Mouse (Mus musculus) forebrain, embryonic 13.5 days (tissue): ENCODE results near the gene Znrf4. TPM values are rescaled to one million over a fixed set of nuclear protein-coding genes. Genes with fewer than 3 reads are reported as not detected.
A peak's percentile ranks its signal among the peaks of the same experiment; 100 is the strongest.

Experiments used
- ATAC-seq: fragments of 200-750 bp; cut with Nextera tagmentation; 2 replicates; pipeline ENCODE4 v1.8.0; 2017
- H3K27ac ChIP-seq: fragments of 300-500 bp; sonication (generic); 2 replicates; pipeline ENCODE4 v1.5.1; 2015; ENCODE audit warnings: inconsistent platforms, mild to moderate bottlenecking, moderate library complexity
- H3K27me3 ChIP-seq: fragments of 300-500 bp; sonication (generic); 2 replicates; pipeline ENCODE4 v1.6.1; 2015; ENCODE audit warnings: mild to moderate bottlenecking, inconsistent platforms
- H3K36me3 ChIP-seq: fragments of 300-500 bp; sonication (generic); 2 replicates; pipeline ENCODE4 v1.6.1; 2015; ENCODE audit warnings: mild to moderate bottlenecking, inconsistent platforms; ENCODE audit not compliant: poor library complexity, severe bottlenecking
- H3K4me1 ChIP-seq: fragments of 300-500 bp; sonication (generic); 2 replicates; pipeline ENCODE4 v1.6.1; 2015; ENCODE audit warnings: inconsistent platforms
- H3K4me2 ChIP-seq: fragments of 300-500 bp; sonication (generic); 2 replicates; pipeline ENCODE4 v1.6.1; 2015; ENCODE audit warnings: inconsistent platforms, mild to moderate bottlenecking, moderate library complexity
- H3K4me3 ChIP-seq: fragments of 300-500 bp; sonication (generic); 2 replicates; pipeline ENCODE4 v1.5.1; 2015; ENCODE audit warnings: mild to moderate bottlenecking, inconsistent platforms
- H3K9ac ChIP-seq: fragments of 300-500 bp; sonication (generic); 2 replicates; pipeline ENCODE4 v1.6.1; 2015; ENCODE audit warnings: mild to moderate bottlenecking, inconsistent platforms
- H3K9me3 ChIP-seq: fragments of 300-500 bp; sonication (generic); replicated peaks from 2 replicates; pipeline ENCODE4 v1.6.1; 2016; ENCODE audit warnings: inconsistent platforms
- WGBS: fragments of 180-500 bp; shearing (Covaris S2); methylation state at CpG from one replicate; pipeline ENCODE4 v1.1.7; 2015; 5-methylcytosine and 5-hydroxymethylcytosine counted together
- polyA plus RNA-seq: library from polyadenylated mRNA; unstranded; fragments of >200 nt; fragmentation: Nextera tagmentation; extraction: Ambion mirVana; gene quantifications from 2 replicates; pipeline ENCODE4 v1.2.1, GENCODE M21; 2015

Znrf4 gene
- polyA plus RNA-seq, 1 experiment from 2014 or later = 0.14 TPM

DNA sequence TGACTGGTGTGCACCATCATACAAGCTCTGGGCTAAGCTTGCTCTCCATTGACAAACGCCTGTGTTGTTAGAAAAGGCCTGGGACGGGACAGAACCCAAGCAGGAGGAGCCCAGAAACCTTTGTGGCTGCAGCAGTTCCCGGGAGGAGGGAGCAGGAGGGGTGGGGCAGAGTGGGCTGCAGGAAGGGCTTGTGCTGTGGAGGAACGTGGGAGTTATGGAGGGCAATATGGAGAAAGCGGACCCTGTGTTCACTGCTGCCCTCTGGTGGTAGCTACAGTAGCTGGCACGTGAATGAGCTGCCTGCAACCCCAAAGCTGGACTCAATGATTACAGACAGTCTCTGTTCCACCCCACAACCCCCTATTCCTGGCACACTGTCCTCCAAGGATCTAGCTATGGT lies 32.9 kb downstream of the Znrf4 start:
- Histone ChIP-seq H3K4me3 (no peak overlapping the region), H3K27ac (no peak overlapping the region), H3K4me1 (peaks cover 1% of the 10 kb centered on the region), H3K4me2 (no peak overlapping the region), H3K27me3 (no peaks in the 10 kb centered on the region), H3K9ac (no peak overlapping the region), H3K9me3 (no peaks in the 10 kb centered on the region), H3K36me3 (no peaks in the 10 kb centered on the region)
- 9% methylated on average over 6 of the region's 6 CpGs for WGBS
- no peak for ATAC-seq

DNA sequence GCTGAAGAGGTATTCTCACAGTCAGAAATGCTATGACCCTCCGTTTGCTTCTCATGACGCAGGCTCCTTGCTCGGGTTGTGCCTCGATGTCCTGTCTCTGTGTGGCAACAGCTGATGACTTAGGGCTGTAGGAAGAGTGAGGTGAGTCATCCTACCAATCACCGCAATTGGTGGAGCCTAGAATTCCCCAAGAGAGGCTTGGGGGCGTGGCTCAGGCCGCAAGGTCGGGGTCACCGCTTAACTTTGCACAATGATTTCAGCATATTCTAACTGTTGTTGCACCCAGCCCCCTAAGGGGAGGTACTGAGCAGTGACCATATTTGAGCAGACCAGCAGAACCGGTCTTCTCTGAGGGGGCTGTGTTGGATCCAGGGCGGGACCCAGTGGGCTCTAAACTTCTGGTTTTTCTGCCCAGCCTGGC lies 34.0 kb downstream of the Znrf4 start:
- no peak for ATAC-seq
- WGBS = 75% methylated on average over 11 of the region's 11 CpGs
- H3K9me3 ChIP-seq = no peaks in the 10 kb centered on the region

DNA sequence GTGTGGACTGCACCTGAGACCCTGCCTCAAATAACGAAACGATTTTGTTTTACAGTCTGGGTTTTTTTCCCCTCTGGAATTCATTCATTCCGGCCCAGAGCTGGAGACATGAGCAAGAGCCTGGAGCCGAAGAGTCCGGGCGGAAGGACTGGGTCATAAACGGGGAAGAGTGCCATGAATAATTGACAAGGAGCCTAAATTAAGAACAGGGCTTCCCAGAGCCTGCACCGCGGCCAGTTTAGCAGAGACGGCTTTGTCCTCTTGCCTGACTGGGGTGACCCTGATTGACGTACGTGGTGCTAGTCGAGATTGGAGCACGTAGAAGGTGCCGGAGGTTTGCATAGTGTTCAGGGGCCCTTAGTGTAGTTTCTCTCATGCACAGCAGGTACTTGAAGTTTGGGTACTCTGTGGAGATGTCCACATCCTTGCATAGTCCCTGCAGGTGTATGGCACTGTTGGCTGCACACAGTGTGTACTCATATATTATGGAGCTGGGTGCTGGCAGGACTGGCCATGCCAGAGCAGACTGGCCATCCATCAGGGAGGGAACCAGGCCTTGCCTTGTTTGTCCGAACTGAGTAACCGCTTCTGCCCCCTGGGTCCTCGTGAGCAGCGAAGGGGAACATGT lies 34.9 kb downstream of the Znrf4 start:
- Histone ChIP-seq H3K27ac (no peak overlapping the region), H3K4me1 (peaks cover 22% of the 10 kb centered on the region), H3K4me3 (no peak overlapping the region), H3K4me2 (no peak overlapping the region), H3K36me3 (no peaks in the 10 kb centered on the region), H3K9me3 (no peaks in the 10 kb centered on the region), H3K27me3 (no peaks in the 10 kb centered on the region), H3K9ac (no peak overlapping the region)
- ATAC-seq = no peak
- WGBS = 93% methylated on average over 19 of the region's 19 CpGs

More for the DNA sequence above, 34.0 kb downstream of the Znrf4 start:
- Histone ChIP-seq H3K4me2 (no peak overlapping the region), H3K36me3 (no peaks in the 10 kb centered on the region), H3K4me3 (no peak overlapping the region), H3K27me3 (no peaks in the 10 kb centered on the region), H3K4me1 (peaks cover 13% of the 10 kb centered on the region), H3K9ac (no peak overlapping the region), H3K27ac (no peak overlapping the region)

DNA sequence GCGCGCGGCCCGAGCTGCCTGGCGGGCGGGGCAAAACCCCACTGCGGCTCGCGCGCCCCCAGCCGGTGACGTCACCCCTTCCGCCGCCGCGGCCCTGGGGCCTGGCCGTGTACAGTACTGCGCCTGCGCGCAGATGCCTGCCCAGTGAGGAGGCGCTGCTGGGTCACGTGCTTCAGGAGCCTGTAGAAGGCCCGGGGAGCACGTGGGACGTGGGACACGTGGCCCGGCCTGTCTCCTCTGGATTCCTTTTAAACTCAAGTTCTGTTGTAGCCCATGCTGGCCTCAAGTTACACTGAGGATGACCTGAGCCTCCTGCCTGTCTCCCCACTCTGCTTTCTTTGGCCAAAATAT lies 35.9 kb downstream of the Znrf4 start, which contains the start of gene Ptprs:
Gene Ptprs, minus strand, starts transcription at position 82 of the 351 bp plus-strand sequence.
- Histone ChIP-seq H3K27ac (peak within 1 kb of the TSS; percentile 97), H3K9me3 (no peaks in the 10 kb centered on the region), H3K4me3 (peak within 1 kb of the TSS; percentile 87), H3K36me3 (no peaks in the 10 kb centered on the region), H3K4me2 (peak within 1 kb of the TSS; percentile 99), H3K27me3 (no peaks in the 10 kb centered on the region), H3K4me1 (peaks cover 31% of the 10 kb centered on the region), H3K9ac (peak within 1 kb of the TSS; percentile 98)
- WGBS = 0% methylated on average over 11 of the region's 27 CpGs
- peak; percentile 88 for ATAC-seq

DNA sequence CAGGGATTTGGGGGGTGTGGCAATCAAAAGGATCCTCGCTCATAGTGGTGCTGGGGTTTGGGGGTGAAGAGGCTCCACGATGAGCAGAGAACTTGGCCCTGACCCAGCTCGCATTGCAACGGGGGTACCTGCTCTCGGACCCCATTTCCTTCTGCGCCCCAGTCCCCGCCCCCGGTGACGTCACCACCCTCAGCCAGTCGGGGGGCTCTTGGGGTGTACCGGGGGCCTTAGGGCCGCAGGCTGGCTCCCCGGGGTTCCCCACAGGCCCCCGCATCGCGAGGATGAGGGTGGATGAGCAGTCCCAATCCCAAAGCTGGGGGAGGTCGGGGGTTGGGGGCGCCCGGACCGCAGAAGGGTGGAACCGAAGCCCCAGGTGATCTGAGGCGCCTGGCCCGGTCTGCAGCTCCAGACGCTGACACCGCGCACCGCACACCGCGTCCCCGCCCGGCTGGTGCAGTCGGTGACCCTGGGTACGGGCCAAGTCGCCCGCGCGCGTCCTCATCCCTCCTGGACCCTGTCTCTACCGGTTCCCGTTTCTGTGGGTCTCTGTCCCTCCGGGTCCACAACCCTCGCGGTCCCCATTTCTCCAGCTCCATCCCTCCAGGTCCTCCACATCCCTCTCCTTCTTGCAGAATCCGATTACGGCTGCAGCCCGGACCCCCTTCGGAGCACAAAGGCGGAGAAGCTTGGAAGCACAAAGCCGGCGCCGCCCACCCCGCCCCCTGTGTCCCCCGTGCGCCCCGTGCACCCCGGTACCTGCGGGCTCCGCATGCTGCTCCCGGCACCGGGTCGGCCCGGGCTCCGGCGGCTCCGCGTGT lies 36.4 kb downstream of the Znrf4 start:
- peak overlapping the region; percentile 87 for H3K4me3 ChIP-seq
- peak; percentile 31 for ATAC-seq
- no peaks in the 10 kb centered on the region for H3K9me3 ChIP-seq
- H3K27ac ChIP-seq = peak overlapping the region; percentile 97
- peaks cover 37% of the 10 kb centered on the region for H3K4me1 ChIP-seq
- H3K4me2 ChIP-seq = peak overlapping the region; percentile 99
- no peaks in the 10 kb centered on the region for H3K36me3 ChIP-seq
- WGBS = under 1% methylated on average over 63 of the region's 66 CpGs
- H3K27me3 ChIP-seq = no peaks in the 10 kb centered on the region
- H3K9ac ChIP-seq = peak overlapping the region; percentile 98

DNA sequence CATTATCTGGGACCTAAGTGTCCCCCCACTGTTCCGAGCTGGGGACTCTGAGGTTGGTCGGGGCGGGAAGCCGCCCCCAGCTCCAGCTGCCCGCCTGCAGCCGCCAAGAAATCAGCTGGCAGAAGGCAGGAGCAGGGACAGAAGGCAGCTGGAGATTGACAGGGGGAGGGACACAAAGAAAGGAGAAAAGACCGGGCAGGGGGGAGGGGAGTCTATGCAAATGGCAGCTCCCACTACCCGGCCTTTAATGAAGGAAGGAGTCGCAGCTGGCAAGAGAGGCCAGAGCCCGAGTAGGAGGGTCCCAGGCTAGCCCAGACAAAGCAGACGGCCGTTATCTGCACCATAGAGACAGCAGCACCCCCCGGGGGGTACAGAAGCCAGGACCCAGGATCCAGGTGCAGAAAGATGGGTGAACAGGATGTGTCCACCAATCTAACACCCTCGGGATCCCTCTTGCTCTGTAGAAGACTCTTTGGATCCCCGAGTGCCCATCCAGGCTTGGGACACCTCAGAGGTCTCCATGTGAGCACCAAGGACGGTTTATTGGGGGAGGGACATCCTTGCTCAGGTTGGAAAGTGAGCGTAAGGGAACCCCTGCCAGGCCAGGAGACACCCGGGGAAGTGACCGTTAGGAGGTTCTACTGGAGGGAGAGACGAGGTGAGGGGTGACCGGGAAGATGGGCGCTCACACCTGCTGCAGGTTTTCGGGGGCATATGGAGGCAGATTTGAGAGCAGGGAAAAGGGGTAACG lies 37.2 kb downstream of the Znrf4 start:
- H3K9ac ChIP-seq = peak overlapping the region; percentile 98
- peaks cover 45% of the 10 kb centered on the region for H3K4me1 ChIP-seq
- H3K27ac ChIP-seq = peak overlapping the region; percentile 97
- peak overlapping the region; percentile 99 for H3K4me2 ChIP-seq
- H3K36me3 ChIP-seq = no peaks in the 10 kb centered on the region; the same call in 1 of the 2 replicates
- H3K27me3 ChIP-seq = no peaks in the 10 kb centered on the region
- 0% methylated on average over 24 of the region's 24 CpGs for WGBS
- H3K4me3 ChIP-seq = peak overlapping the region; percentile 87
- H3K9me3 ChIP-seq = no peaks in the 10 kb centered on the region
- peak; percentile 41 for ATAC-seq

DNA sequence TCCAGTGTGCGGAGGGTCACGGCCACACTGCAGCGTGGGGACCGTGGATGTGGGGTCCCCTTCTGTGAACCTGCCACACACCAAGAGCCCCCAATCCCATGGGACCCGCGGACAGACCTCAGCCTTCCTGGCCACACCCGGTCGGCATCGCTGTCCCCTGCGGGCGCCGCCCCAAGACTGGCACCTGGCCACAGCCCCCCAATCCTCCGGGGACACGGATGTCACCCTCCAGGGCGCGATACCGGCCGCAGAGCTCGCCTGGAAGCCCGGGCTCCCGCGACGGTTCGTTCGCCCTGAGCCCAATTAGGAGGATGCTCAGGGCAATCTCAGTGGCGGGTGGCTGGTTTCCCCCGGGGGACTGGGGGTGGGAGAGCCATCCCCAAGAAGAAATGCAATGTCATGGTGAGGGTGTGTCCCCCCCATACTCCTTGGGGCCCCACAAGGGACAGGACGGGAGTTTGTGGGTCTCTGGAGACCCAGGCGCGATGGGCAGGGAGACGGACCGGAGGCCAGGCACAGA lies 37.9 kb downstream of the Znrf4 start:
- no peak for ATAC-seq
- Histone ChIP-seq H3K9me3 (no peaks in the 10 kb centered on the region), H3K4me1 (peaks cover 51% of the 10 kb centered on the region), H3K4me2 (peak overlapping the region; percentile 99), H3K27ac (peak overlapping the region; percentile 97), H3K9ac (peak overlapping the region; percentile 98), H3K4me3 (peak overlapping the region; percentile 87), H3K27me3 (no peaks in the 10 kb centered on the region), H3K36me3 (peaks cover 4% of the 10 kb centered on the region; the same call in 1 of the 2 replicates)
- 2% methylated on average over 32 of the region's 32 CpGs for WGBS

- 6% methylated on average over 11 of the region's 11 CpGs for WGBS
- Histone ChIP-seq H3K4me2 (peak overlapping the region; percentile 99), H3K9me3 (no peaks in the 10 kb centered on the region), H3K4me3 (peak overlapping the region; percentile 87), H3K36me3 (peaks cover 10% of the 10 kb centered on the region), H3K27ac (peak overlapping the region; percentile 97), H3K27me3 (no peaks in the 10 kb centered on the region), H3K9ac (peak overlapping the region; percentile 98), H3K4me1 (peaks cover 59% of the 10 kb centered on the region)
- ATAC-seq = no peak
These were observed 38.7 kb downstream of the Znrf4 start for GRCm38 (mm10) chr17:56473611-56473905.

- Histone ChIP-seq H3K27ac (peak overlapping the region; percentile 97), H3K9ac (peak overlapping the region; percentile 98), H3K36me3 (peaks cover 16% of the 10 kb centered on the region), H3K4me1 (peaks cover 65% of the 10 kb centered on the region), H3K4me2 (peak overlapping the region; percentile 99), H3K9me3 (no peaks in the 10 kb centered on the region), H3K27me3 (no peaks in the 10 kb centered on the region), H3K4me3 (peak overlapping the region; percentile 87)
- 1% methylated on average over 50 of the region's 50 CpGs for WGBS
- peak; percentile 12; the same call in 1 of the 2 replicates for ATAC-seq
These were observed 39.3 kb downstream of the Znrf4 start for GRCm38 (mm10) chr17:56472733-56473610.

GRCm38 (mm10) chr17:56472121-56472520 lies 40.1 kb downstream of the Znrf4 start:
- 8% methylated on average over 16 of the region's 16 CpGs for WGBS

GRCm38 (mm10) chr17:56471136-56471535 lies 41.1 kb downstream of the Znrf4 start:
- Histone ChIP-seq H3K4me1 (peaks cover 80% of the 10 kb centered on the region), H3K9ac (no peak overlapping the region), H3K9me3 (no peaks in the 10 kb centered on the region), H3K36me3 (peaks cover 17% of the 10 kb centered on the region), H3K4me2 (peak overlapping the region; percentile 99), H3K27me3 (no peaks in the 10 kb centered on the region), H3K4me3 (peak overlapping the region; percentile 3; the same call in 1 of the 2 replicates), H3K27ac (peak overlapping the region; percentile 99; the same call in 1 of the 2 replicates)
- no peak for ATAC-seq
- WGBS = 67% methylated on average over 5 of the region's 5 CpGs

More at GRCm38 (mm10) chr17:56472121-56472520, 40.1 kb downstream of the Znrf4 start:
- peak overlapping the region; percentile 87 for H3K4me3 ChIP-seq
- no peak for ATAC-seq
- no peaks in the 10 kb centered on the region for H3K9me3 ChIP-seq
- H3K9ac ChIP-seq = peak overlapping the region; percentile 98
- H3K27me3 ChIP-seq = no peaks in the 10 kb centered on the region
- H3K4me2 ChIP-seq = peak overlapping the region; percentile 99
- peaks cover 17% of the 10 kb centered on the region for H3K36me3 ChIP-seq
- peak overlapping the region; percentile 97 for H3K27ac ChIP-seq
- peaks cover 71% of the 10 kb centered on the region for H3K4me1 ChIP-seq
